Mouse (Mus musculus) cerebellum, adult 2 months (tissue): ENCODE data around the gene Tunar.

Experiments used
- CTCF ChIP-seq: fragments of 200-500 bp; IDR thresholded peaks from 2 replicates; pipeline ENCODE4 v1.5.1; 2011; ENCODE audit warnings: low read depth, mild to moderate bottlenecking, control low read depth, low read length, moderate library complexity, borderline replicate concordance; ENCODE audit not compliant: insufficient read depth
- POLR2A ChIP-seq: fragments of 200-500 bp; IDR thresholded peaks from 2 replicates; pipeline ENCODE4 v1.6.1; 2011; ENCODE audit warnings: low read length, control low read depth, borderline replicate concordance; ENCODE audit not compliant: insufficient read depth

- no peak for TF ChIP-seq CTCF
- no peak for TF ChIP-seq POLR2A
Measured at GRCm38 (mm10) chr12:105382733-105383132, 49.1 kb downstream of the Tunar start.
